Mouse (Mus musculus) CD4-positive helper T cell, adult 2 months (primary cell): Measurements from ENCODE around the gene Lrrc66.
A peak's percentile ranks its signal among the peaks of the same experiment; 100 is the strongest.

Source experiments
- DNase-seq: peaks from one replicate; pipeline ENCODE4 v3.0.0-alpha.2; 2012; ENCODE audit warnings: low read depth, missing footprints, low spot score

The Lrrc66 gene

GRCm38 (mm10) chr5:73558756-73559155, 73.6 kb downstream of the Lrrc66 start:
- no peak for DNase-seq

DNA sequence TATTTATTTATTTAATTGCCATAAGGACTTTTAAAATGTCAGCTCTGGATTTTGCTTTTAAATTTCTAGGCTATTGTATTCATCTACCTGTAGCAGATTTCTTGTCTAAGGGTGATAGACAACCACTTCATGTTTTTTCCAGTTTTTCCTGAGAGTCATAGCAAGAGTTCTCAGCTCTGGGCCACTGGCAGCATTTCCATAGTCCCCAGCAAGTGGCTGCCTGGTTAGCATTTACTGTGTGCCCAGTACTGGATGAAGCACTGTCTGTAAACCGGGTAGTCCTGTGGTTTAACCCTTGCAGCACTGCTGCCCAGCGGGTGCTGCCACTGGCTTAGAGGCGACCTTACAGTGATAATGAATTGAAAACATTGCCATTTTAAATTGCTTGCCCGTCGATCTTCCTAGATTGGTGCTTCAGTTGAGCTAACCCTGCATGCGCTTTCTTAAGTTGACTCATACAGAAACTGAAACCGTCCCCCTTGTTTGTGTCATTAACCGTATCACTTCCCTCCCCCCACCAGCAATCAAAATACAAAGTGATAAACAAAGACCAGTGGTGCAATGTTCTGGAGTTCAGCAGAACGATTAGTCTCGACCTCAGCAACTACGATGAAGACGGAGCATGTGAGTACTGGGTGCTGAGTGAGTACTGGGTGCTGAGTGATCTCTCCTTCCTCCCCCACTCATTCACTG, 75.4 kb downstream of the Lrrc66 start:
- peak; percentile 80 for DNase-seq
